In the genomic region with DNA sequence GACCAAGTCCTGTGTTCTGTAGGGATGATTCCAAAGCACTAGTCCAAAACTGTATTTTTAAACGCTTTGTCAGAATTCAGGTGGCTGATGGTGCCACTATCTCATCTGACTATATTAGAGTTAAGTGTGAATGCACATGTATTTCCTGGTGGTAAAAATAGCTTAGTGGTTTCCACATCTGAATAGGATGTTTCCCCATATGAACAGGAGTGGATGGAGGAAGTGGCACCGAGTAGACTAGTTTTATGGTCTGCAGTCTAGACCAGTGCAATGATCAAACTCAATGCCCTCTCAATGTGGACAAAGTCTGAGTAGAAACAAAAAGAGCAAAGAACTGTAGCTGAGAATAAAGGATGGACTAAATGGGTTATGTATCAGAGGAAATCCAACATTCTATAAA, we compare ENCODE assay signal across 22 mouse cellular contexts.
DNase-seq lines count a peak whose midpoint lies in the region; ATAC-seq and TF ChIP-seq lines count a peak whose summit lies in the region.
"Had no signal": no experiment of that assay in that cellular context is flagged by ENCODE, and none has a peak within 500 bp of the region (broad histone marks: within the 10 kb centered on the region; RNA-seq: fewer than 3 reads in every experiment).

No protein-coding gene starts in this region.

- intact Hi-C loops in gastrocnemius, postnatal 14 days (cut with DNase I; ENCODE audit: low total_unique reads) = no loop called here

- H3K36me3 ChIP-seq in macrophage (ENCODE audit: inconsistent target) = no peaks in the 10 kb centered on the region
- no peaks in the 10 kb centered on the region for H3K36me3 ChIP-seq in hindbrain, embryonic 14.5 days (replicated peaks; ENCODE audit: control insufficient read depth, insufficient read depth)
- H3K36me3 ChIP-seq: forebrain, embryonic 10.5 days; forebrain, embryonic 15.5 days; G1E; heart, embryonic 15.5 days had no signal

- no peaks in the 10 kb centered on the region for H3K79me2 ChIP-seq in macrophage (ENCODE audit: inconsistent target)

- WGBS in macrophage (ENCODE audit: missing documents) = 7% methylated on average over 2 of the region's 2 CpGs
- WGBS in hindbrain, embryonic 14.5 days = 90% methylated on average over 2 of the region's 2 CpGs

- no peak for TF ChIP-seq CTCF in bone marrow macrophage, adult 2 months (IDR thresholded peaks at IDR 0.05; ENCODE audit: low read depth, low read length)

- no peak overlapping the region for H3K4me3 ChIP-seq in bone marrow macrophage, adult 2 months (ENCODE audit: insufficient read depth, low read length)
- H3K4me3 ChIP-seq in macrophage (ENCODE audit: inconsistent target) = no peak overlapping the region
- H3K4me3 ChIP-seq in hindbrain, embryonic 14.5 days (replicated peaks; ENCODE audit: low read length) = no peak overlapping the region
- H3K4me3 ChIP-seq: erythroblast, embryonic 14.5 days; forebrain, embryonic 10.5 days; forebrain, embryonic 15.5 days; heart, adult 2 months; heart, embryonic 15.5 days had no signal

- ATAC-seq in monocyte, adult 5-6 weeks (replicated peaks; ENCODE audit: insufficient number of reproducible peaks, low FRiP score, low TSS enrichment, poor library complexity, severe bottlenecking) = peak; percentile 93
- ATAC-seq in hindbrain, embryonic 14.5 days (ENCODE audit: low FRiP score) = no peak
- ATAC-seq: forebrain, embryonic 15.5 days; hindbrain, embryonic 16.5 days; inflammation-experienced regulatory T-cells, adult 6 months had no signal

- peaks cover 32% of the 10 kb centered on the region for H3K4me1 ChIP-seq in bone marrow macrophage, adult 2 months (ENCODE audit: control insufficient read depth, insufficient read depth, low read length)
- H3K4me1 ChIP-seq in hindbrain, embryonic 14.5 days (replicated peaks; ENCODE audit: control insufficient read depth, insufficient read depth, low read length) = no peaks in the 10 kb centered on the region
- H3K4me1 ChIP-seq: forebrain, embryonic 15.5 days; heart, embryonic 15.5 days had no signal

- no peaks in the 10 kb centered on the region for H3K9me3 ChIP-seq in hindbrain, embryonic 14.5 days (ENCODE audit: control insufficient read depth, low read length)
- H3K9me3 ChIP-seq: forebrain, embryonic 10.5 days; forebrain, embryonic 15.5 days; G1E; heart, embryonic 15.5 days had no signal

- TF ChIP-seq POLR2A in bone marrow macrophage, adult 2 months (IDR thresholded peaks at IDR 0.05; ENCODE audit: borderline replicate concordance, low read depth, low read length) = no peak

- no peak overlapping the region for H3K9ac ChIP-seq in hindbrain, embryonic 14.5 days
- H3K9ac ChIP-seq: forebrain, embryonic 15.5 days; heart, embryonic 15.5 days had no signal

- no peak overlapping the region for H3K4me2 ChIP-seq in hindbrain, embryonic 14.5 days (replicated peaks)
- H3K4me2 ChIP-seq: forebrain, embryonic 15.5 days; heart, embryonic 11.5 days; heart, embryonic 15.5 days had no signal

- peak; percentile 52 for DNase-seq in 416B (ENCODE audit: low read depth)
- DNase-seq in gastrocnemius, postnatal 14 days = no peak
- DNase-seq in left cerebral cortex, adult 8-10 months (ENCODE audit: low spot score in 2 of 2) = no peak
- no peak for DNase-seq in hindbrain, embryonic 14.5 days (ENCODE audit: low spot score)
- DNase-seq in right cerebral cortex, postnatal 36 days (ENCODE audit: low spot score in 2 of 2) = no peak
- DNase-seq: adrenal gland, postnatal 10 days; cerebellum, adult 11-12 months; cerebellum, adult 9-10 months; cerebellum, postnatal 25 days; heart, adult 2 months; heart, postnatal 14 days had no signal

- no peaks in the 10 kb centered on the region for H3K27me3 ChIP-seq in hindbrain, embryonic 14.5 days (ENCODE audit: control insufficient read depth, insufficient read depth, low read length)
- H3K27me3 ChIP-seq: forebrain, embryonic 15.5 days; heart, embryonic 15.5 days had no signal

- H3K27ac ChIP-seq in bone marrow macrophage, adult 2 months (ENCODE audit: insufficient read depth, low read depth, low read length) = peak overlapping the region; percentile 67
- peak overlapping the region; percentile 15; the same call in 1 of the 2 replicates for H3K27ac ChIP-seq in macrophage
- no peak overlapping the region for H3K27ac ChIP-seq in hindbrain, embryonic 14.5 days
- H3K27ac ChIP-seq: forebrain, embryonic 10.5 days; forebrain, embryonic 15.5 days; heart, adult 2 months; heart, embryonic 15.5 days had no signal
